Mouse (Mus musculus) macrophage (primary cell): Measurements from ENCODE around the gene Olfr412. TPM values are rescaled to one million over a fixed set of nuclear protein-coding genes. Genes with fewer than 3 reads are reported as not detected.

ENCODE experiments used
- H3K27ac ChIP-seq: fragments of 350-480 bp; formaldehyde crosslinking; 2 replicates; pipeline ENCODE4 v1.9.0; 2021
- H3K36me3 ChIP-seq: fragments of 350-480 bp; formaldehyde crosslinking; 2 replicates; pipeline ENCODE4 v1.9.0; 2021; ENCODE audit errors: inconsistent target
- H3K4me3 ChIP-seq: fragments of 350-480 bp; formaldehyde crosslinking; 2 replicates; pipeline ENCODE4 v1.9.0; 2021; ENCODE audit errors: inconsistent target
- H3K79me2 ChIP-seq: fragments of 350-480 bp; formaldehyde crosslinking; 2 replicates; pipeline ENCODE4 v1.9.0; 2021; ENCODE audit errors: inconsistent target
- WGBS: methylation state at CpG from one replicate; pipeline ENCODE4 v1.1.7; 2026; ENCODE audit warnings: inconsistent platforms; ENCODE audit not compliant: missing documents; 5-methylcytosine and 5-hydroxymethylcytosine counted together
- polyA plus RNA-seq: library from polyadenylated mRNA; stranded (reverse); fragments of 250-400 nt; gene quantifications from 3 replicates; pipeline ENCODE4 v1.2.4, GENCODE M21; 2018; ENCODE audit warnings: inconsistent platforms
- total RNA-seq, 78 experiments: library from RNA; depleted of rRNA; stranded (reverse); fragments of 250-400 nt; gene quantifications; 1 replicate in 9 of 78; 2 replicates in 24 of 78; 3 replicates in 43 of 78; 4 replicates in 2 of 78; pipeline ENCODE4 v1.2.4; 2018; ENCODE audit warnings: inconsistent platforms in 56 of 78

Gene Olfr412
- total RNA-seq (2018; cell fraction: chromatin; rRNA removed) = not detected
- total RNA-seq (2018; cell fraction: cytosol; rRNA removed) = not detected
- total RNA-seq (2018; cell fraction: nucleus; rRNA removed) = not detected
- polyA plus RNA-seq = not detected in 3 replicates

DNA sequence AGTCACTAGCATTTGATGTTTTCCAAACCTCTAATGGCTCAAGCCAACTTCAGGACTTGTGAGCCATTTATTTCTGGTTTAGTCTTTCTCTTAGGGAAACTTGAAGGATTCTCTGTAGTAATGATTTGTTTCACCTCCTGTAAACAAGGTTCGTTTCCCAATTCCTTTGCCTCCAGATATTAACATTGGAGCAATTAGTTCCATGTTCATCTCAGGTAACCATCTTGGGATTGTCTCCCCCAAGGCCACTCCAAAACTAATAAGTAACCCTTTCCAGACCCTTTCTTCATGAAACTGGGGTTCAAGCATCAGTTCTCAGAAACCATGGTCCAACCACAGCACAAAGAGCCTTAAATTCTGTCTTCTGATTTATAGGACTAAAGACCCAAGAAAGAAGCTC is at the start of gene Olfr412:
TSS of gene Olfr412 (plus strand) at position 301 of the 400 bp plus-strand sequence.
- H3K27ac ChIP-seq = no peak within 1 kb of the TSS
- H3K36me3 ChIP-seq = no peaks in the 10 kb centered on the region
- WGBS = 80% methylated on average over 1 of the region's 1 CpGs
- H3K79me2 ChIP-seq = no peaks in the 10 kb centered on the region
- H3K4me3 ChIP-seq = no peak within 1 kb of the TSS

GRCm38 (mm10) chr11:74326044-74326443 is 35.8 kb upstream of the Olfr412 start:
- Histone ChIP-seq H3K4me3 (no peak overlapping the region), H3K36me3 (no peaks in the 10 kb centered on the region), H3K79me2 (no peaks in the 10 kb centered on the region), H3K27ac (no peak overlapping the region)
- WGBS = 51% methylated on average over 2 of the region's 2 CpGs

DNA sequence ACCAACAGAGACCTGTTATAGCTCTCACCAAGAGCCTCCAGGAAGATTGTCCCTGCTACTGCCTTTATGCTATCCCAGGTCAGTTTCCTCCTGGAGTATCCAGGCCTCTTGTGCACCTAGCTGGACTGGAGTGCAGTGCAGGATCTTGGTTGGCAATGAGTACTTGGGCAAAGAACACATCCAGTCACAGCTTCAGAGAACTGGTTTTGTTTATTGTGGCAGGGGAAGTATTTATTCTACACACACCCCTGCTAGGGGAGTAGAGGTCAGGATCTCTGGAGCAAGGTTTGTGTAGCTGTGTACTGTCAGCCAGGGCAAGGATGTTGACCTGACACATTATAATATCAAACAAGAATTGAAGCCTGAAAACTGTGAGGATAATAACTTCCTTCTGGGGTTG is 33.1 kb upstream of the Olfr412 start:
- Histone ChIP-seq H3K79me2 (no peaks in the 10 kb centered on the region), H3K36me3 (no peaks in the 10 kb centered on the region), H3K4me3 (no peak overlapping the region), H3K27ac (no peak overlapping the region)

GRCm38 (mm10) chr11:74337931-74338330 is 23.9 kb upstream of the Olfr412 start, which contains the start of gene Olfr410:
TSS of gene Olfr410 (minus strand) at chr11:74338031.
- H3K36me3 ChIP-seq = no peaks in the 10 kb centered on the region
- 81% methylated on average over 6 of the region's 6 CpGs for WGBS
- H3K4me3 ChIP-seq = no peak within 1 kb of the TSS
- no peak within 1 kb of the TSS for H3K27ac ChIP-seq
- no peaks in the 10 kb centered on the region for H3K79me2 ChIP-seq

- Histone ChIP-seq H3K36me3 (no peaks in the 10 kb centered on the region), H3K27ac (no peak within 1 kb of the TSS), H3K79me2 (no peaks in the 10 kb centered on the region), H3K4me3 (no peak within 1 kb of the TSS)
- 90% methylated on average over 3 of the region's 3 CpGs for WGBS
Observed at GRCm38 (mm10) chr11:74352550-74352949, 9.3 kb upstream of the Olfr412 start, which contains the start of gene Olfr411. TSS of gene Olfr411 (minus strand) at chr11:74352650.

- H3K79me2 ChIP-seq = no peaks in the 10 kb centered on the region
- WGBS = 12% methylated on average over 22 of the region's 22 CpGs
- no peak overlapping the region for H3K4me3 ChIP-seq
- no peak overlapping the region for H3K27ac ChIP-seq
- no peaks in the 10 kb centered on the region for H3K36me3 ChIP-seq
Observed at GRCm38 (mm10) chr11:74371393-74372100, 9.7 kb downstream of the Olfr412 start.

- Histone ChIP-seq H3K79me2 (no peaks in the 10 kb centered on the region), H3K36me3 (no peaks in the 10 kb centered on the region), H3K4me3 (no peak overlapping the region), H3K27ac (no peak overlapping the region)
- 82% methylated on average over 3 of the region's 3 CpGs for WGBS
Observed at GRCm38 (mm10) chr11:74376847-74377246, 15.0 kb downstream of the Olfr412 start.

DNA sequence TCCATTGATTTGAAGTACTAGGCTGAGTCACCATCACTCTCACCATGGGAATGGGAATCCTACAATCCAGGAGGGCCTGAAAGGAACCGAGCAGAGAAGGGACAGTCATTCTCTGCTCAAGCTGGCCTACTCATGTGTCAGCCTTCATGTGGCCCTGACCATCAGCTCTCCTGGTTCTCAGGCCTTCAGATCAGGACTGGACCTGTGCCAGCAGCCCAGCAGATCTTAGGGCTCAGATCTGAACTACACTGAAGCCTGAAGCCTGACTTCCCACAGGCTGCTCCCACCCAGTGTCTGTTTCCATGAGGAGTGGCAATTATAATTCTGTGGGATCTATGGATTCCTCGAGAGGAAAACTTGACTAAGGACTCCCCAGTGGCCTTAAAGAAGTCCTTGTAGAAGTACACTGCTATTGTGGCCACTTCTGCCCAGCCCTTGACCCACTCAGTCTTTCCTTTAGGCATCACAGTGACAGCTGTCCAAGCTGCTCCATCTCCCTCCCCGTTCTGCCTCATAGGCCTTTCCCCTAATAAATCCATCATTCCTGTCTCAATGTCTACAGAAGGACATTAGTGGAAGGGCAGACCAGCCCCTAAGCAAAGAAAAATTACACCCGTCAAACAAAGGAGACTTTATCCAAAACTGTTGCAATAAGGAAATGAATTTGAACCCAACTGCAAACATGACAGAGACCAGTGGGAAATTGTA is 17.5 kb downstream of the Olfr412 start:
- no peaks in the 10 kb centered on the region for H3K36me3 ChIP-seq
- no peak overlapping the region for H3K27ac ChIP-seq
- WGBS = 63% methylated on average over 4 of the region's 4 CpGs
- H3K79me2 ChIP-seq = no peaks in the 10 kb centered on the region
- H3K4me3 ChIP-seq = no peak overlapping the region

GRCm38 (mm10) chr11:74385674-74386073 is 23.8 kb downstream of the Olfr412 start:
- 99% methylated on average over 9 of the region's 9 CpGs for WGBS
- Histone ChIP-seq H3K4me3 (no peak overlapping the region), H3K36me3 (no peaks in the 10 kb centered on the region), H3K27ac (no peak overlapping the region), H3K79me2 (no peaks in the 10 kb centered on the region)

- no peak overlapping the region for H3K4me3 ChIP-seq
- no peaks in the 10 kb centered on the region for H3K79me2 ChIP-seq
- H3K36me3 ChIP-seq = no peaks in the 10 kb centered on the region
- no peak overlapping the region for H3K27ac ChIP-seq
- 90% methylated on average over 5 of the region's 5 CpGs for WGBS
Observed at GRCm38 (mm10) chr11:74387203-74387602, 25.3 kb downstream of the Olfr412 start.

- no peaks in the 10 kb centered on the region for H3K36me3 ChIP-seq
- H3K4me3 ChIP-seq = no peak overlapping the region
- no peak overlapping the region for H3K27ac ChIP-seq
- H3K79me2 ChIP-seq = no peaks in the 10 kb centered on the region
- 71% methylated on average over 11 of the region's 11 CpGs for WGBS
Observed at GRCm38 (mm10) chr11:74391899-74392298, 30.0 kb downstream of the Olfr412 start.

DNA sequence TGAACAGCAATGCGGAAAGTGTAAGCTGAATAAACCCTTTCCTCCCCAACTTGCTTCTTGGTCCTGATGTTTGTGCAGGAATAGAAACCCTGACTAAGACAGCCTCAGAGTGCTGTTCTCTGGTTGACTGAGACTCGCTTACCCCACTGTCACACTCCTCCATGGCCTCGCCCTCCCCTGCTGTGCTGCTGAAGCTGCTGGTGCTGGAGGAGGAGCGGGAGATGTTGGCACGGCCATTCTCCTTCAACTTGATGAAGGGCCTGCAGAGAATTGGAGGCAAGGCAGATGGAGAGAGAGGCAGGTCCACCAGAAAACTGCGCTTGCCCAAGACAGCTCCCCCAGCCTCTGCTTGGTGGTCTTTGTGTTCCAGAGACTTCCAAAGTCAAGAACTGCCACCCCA is 31.0 kb downstream of the Olfr412 start:
- H3K4me3 ChIP-seq = no peak overlapping the region
- H3K27ac ChIP-seq = no peak overlapping the region
- no peaks in the 10 kb centered on the region for H3K79me2 ChIP-seq
- 88% methylated on average over 5 of the region's 6 CpGs for WGBS
- H3K36me3 ChIP-seq = no peaks in the 10 kb centered on the region

GRCm38 (mm10) chr11:74393489-74393888 is 31.6 kb downstream of the Olfr412 start:
- no peaks in the 10 kb centered on the region for H3K36me3 ChIP-seq
- H3K79me2 ChIP-seq = no peaks in the 10 kb centered on the region
- 88% methylated on average over 2 of the region's 5 CpGs for WGBS
- no peak overlapping the region for H3K27ac ChIP-seq
- no peak overlapping the region for H3K4me3 ChIP-seq

GRCm38 (mm10) chr11:74395583-74395982 is 33.7 kb downstream of the Olfr412 start:
- Histone ChIP-seq H3K36me3 (no peaks in the 10 kb centered on the region), H3K27ac (no peak overlapping the region), H3K4me3 (no peak overlapping the region), H3K79me2 (no peaks in the 10 kb centered on the region)
- 92% methylated on average over 18 of the region's 18 CpGs for WGBS

GRCm38 (mm10) chr11:74402126-74402525 is 40.3 kb downstream of the Olfr412 start:
- Histone ChIP-seq H3K4me3 (no peak overlapping the region), H3K36me3 (no peaks in the 10 kb centered on the region), H3K79me2 (no peaks in the 10 kb centered on the region), H3K27ac (no peak overlapping the region)
- WGBS = 58% methylated on average over 2 of the region's 2 CpGs
